Mouse (Mus musculus) midbrain, embryonic 16.5 days (tissue): ENCODE results near the gene Snx10. TPM values are rescaled to one million over a fixed set of nuclear protein-coding genes. Genes with fewer than 3 reads are reported as not detected.

Source experiments
- ATAC-seq: fragments of 200-750 bp; cut with Nextera tagmentation; 2 replicates; pipeline ENCODE4 v1.8.0; 2017; ENCODE audit warnings: moderate TSS enrichment
- H3K27ac ChIP-seq: fragments of 300-500 bp; sonication (generic); 2 replicates; pipeline ENCODE4 v1.5.1; 2014; ENCODE audit warnings: mild to moderate bottlenecking, low read length, mixed read lengths
- H3K27me3 ChIP-seq: fragments of 300-500 bp; sonication (generic); 2 replicates; pipeline ENCODE4 v1.6.1; 2014; ENCODE audit warnings: low read depth, low read length, mixed read lengths; ENCODE audit not compliant: control insufficient read depth, insufficient read depth
- H3K36me3 ChIP-seq: fragments of 300-500 bp; sonication (generic); 2 replicates; pipeline ENCODE4 v1.6.1; 2014; ENCODE audit warnings: mild to moderate bottlenecking, low read length, moderate library complexity, mixed read lengths; ENCODE audit not compliant: control insufficient read depth, insufficient read depth
- H3K4me1 ChIP-seq: fragments of 300-500 bp; sonication (generic); 2 replicates; pipeline ENCODE4 v1.6.1; 2014; ENCODE audit warnings: mild to moderate bottlenecking, low read length, mixed read lengths; ENCODE audit not compliant: control insufficient read depth, insufficient read depth
- H3K4me2 ChIP-seq: fragments of 300-500 bp; sonication (generic); 2 replicates; pipeline ENCODE4 v1.6.1; 2014; ENCODE audit warnings: mild to moderate bottlenecking, low read length, mixed read lengths
- H3K4me3 ChIP-seq: fragments of 300-500 bp; sonication (generic); 2 replicates; pipeline ENCODE4 v1.5.1; 2014; ENCODE audit warnings: low read depth, mild to moderate bottlenecking, low read length, moderate library complexity, mixed read lengths
- H3K9ac ChIP-seq: fragments of 300-500 bp; sonication (generic); 2 replicates; pipeline ENCODE4 v1.6.1; 2014; ENCODE audit warnings: low read depth, low read length, mixed read lengths
- H3K9me3 ChIP-seq: fragments of 300-500 bp; sonication (generic); replicated peaks from 2 replicates; pipeline ENCODE4 v1.6.1; 2014; ENCODE audit warnings: mild to moderate bottlenecking, low read length, mixed read lengths; ENCODE audit not compliant: control insufficient read depth, poor library complexity, severe bottlenecking
- WGBS: fragments of 180-500 bp; shearing (Covaris S2); extraction: QIAGEN DNeasy Blood & Tissue Kit; methylation state at CpG from one replicate; pipeline ENCODE4 v1.1.7; 2014; 5-methylcytosine and 5-hydroxymethylcytosine counted together
- polyA plus RNA-seq: library from polyadenylated mRNA; unstranded; fragments of >200 nt; fragmentation: Nextera tagmentation; extraction: Ambion mirVana; gene quantifications from 2 replicates; pipeline ENCODE4 v1.2.1, GENCODE M21; 2015

Gene Snx10
- polyA plus RNA-seq, 1 experiment from 2014 or later: 68.9 TPM

GRCm38 (mm10) chr6:51566771-51567680 lies 43.3 kb downstream of the Snx10 start:
- H3K4me1 ChIP-seq: no peaks in the 10 kb centered on the region
- WGBS: 60% methylated on average over 14 of the region's 14 CpGs
- H3K4me3 ChIP-seq: no peak overlapping the region
- H3K9ac ChIP-seq: peak overlapping the region; percentile 21; the same call in 1 of the 2 replicates
- no peaks in the 10 kb centered on the region for H3K27me3 ChIP-seq
- H3K9me3 ChIP-seq: no peaks in the 10 kb centered on the region
- no peak overlapping the region for H3K4me2 ChIP-seq
- no peak for ATAC-seq
- peak overlapping the region; percentile 37 for H3K27ac ChIP-seq
- no peaks in the 10 kb centered on the region for H3K36me3 ChIP-seq

- no peak overlapping the region for H3K4me2 ChIP-seq
- no peak overlapping the region for H3K9ac ChIP-seq
- H3K4me3 ChIP-seq: no peak overlapping the region
- no peaks in the 10 kb centered on the region for H3K9me3 ChIP-seq
- no peaks in the 10 kb centered on the region for H3K36me3 ChIP-seq
- ATAC-seq: no peak
- H3K27ac ChIP-seq: no peak overlapping the region
- 69% methylated on average over 8 of the region's 8 CpGs for WGBS
- no peaks in the 10 kb centered on the region for H3K27me3 ChIP-seq
- H3K4me1 ChIP-seq: no peaks in the 10 kb centered on the region
Observed at GRCm38 (mm10) chr6:51569086-51569485, 45.4 kb downstream of the Snx10 start.

GRCm38 (mm10) chr6:51573136-51573535 lies 49.4 kb downstream of the Snx10 start:
- Histone ChIP-seq H3K27ac (no peak overlapping the region), H3K36me3 (no peaks in the 10 kb centered on the region), H3K27me3 (no peaks in the 10 kb centered on the region), H3K4me1 (no peaks in the 10 kb centered on the region), H3K4me2 (no peak overlapping the region), H3K4me3 (no peak overlapping the region), H3K9ac (no peak overlapping the region), H3K9me3 (no peaks in the 10 kb centered on the region)
- ATAC-seq: no peak
- WGBS: 89% methylated on average over 4 of the region's 4 CpGs

- WGBS: 93% methylated on average over 13 of the region's 13 CpGs
- no peaks in the 10 kb centered on the region for H3K36me3 ChIP-seq
- H3K27me3 ChIP-seq: no peaks in the 10 kb centered on the region
- no peak overlapping the region for H3K4me2 ChIP-seq
- H3K4me3 ChIP-seq: no peak overlapping the region
- H3K9me3 ChIP-seq: no peaks in the 10 kb centered on the region
- H3K4me1 ChIP-seq: no peaks in the 10 kb centered on the region
- no peak for ATAC-seq
- no peak overlapping the region for H3K27ac ChIP-seq
- no peak overlapping the region for H3K9ac ChIP-seq
Observed at GRCm38 (mm10) chr6:51574132-51574531, 50.4 kb downstream of the Snx10 start.

GRCm38 (mm10) chr6:51578415-51578814 lies 54.7 kb downstream of the Snx10 start:
- ATAC-seq: no peak
- no peaks in the 10 kb centered on the region for H3K9me3 ChIP-seq
- no peaks in the 10 kb centered on the region for H3K27me3 ChIP-seq
- no peak overlapping the region for H3K27ac ChIP-seq
- no peak overlapping the region for H3K4me2 ChIP-seq
- H3K9ac ChIP-seq: no peak overlapping the region
- H3K36me3 ChIP-seq: no peaks in the 10 kb centered on the region
- H3K4me1 ChIP-seq: peaks cover 8% of the 10 kb centered on the region; the same call in 1 of the 2 replicates
- H3K4me3 ChIP-seq: no peak overlapping the region
- WGBS: 81% methylated on average over 4 of the region's 4 CpGs

- H3K36me3 ChIP-seq: no peaks in the 10 kb centered on the region
- no peak overlapping the region for H3K4me2 ChIP-seq
- H3K9ac ChIP-seq: no peak overlapping the region
- H3K4me1 ChIP-seq: peaks cover 8% of the 10 kb centered on the region; the same call in 1 of the 2 replicates
- ATAC-seq: peak; percentile 94
- H3K9me3 ChIP-seq: no peaks in the 10 kb centered on the region
- no peak overlapping the region for H3K4me3 ChIP-seq
- no peaks in the 10 kb centered on the region for H3K27me3 ChIP-seq
- 27% methylated on average over 18 of the region's 18 CpGs for WGBS
- H3K27ac ChIP-seq: peak overlapping the region; percentile 31; the same call in 1 of the 2 replicates
Observed at GRCm38 (mm10) chr6:51580040-51580680, 56.5 kb downstream of the Snx10 start.

GRCm38 (mm10) chr6:51581418-51581817 lies 57.7 kb downstream of the Snx10 start:
- ATAC-seq: no peak
- peaks cover 8% of the 10 kb centered on the region; the same call in 1 of the 2 replicates for H3K4me1 ChIP-seq
- no peaks in the 10 kb centered on the region for H3K36me3 ChIP-seq
- no peaks in the 10 kb centered on the region for H3K27me3 ChIP-seq
- no peak overlapping the region for H3K4me2 ChIP-seq
- no peak overlapping the region for H3K4me3 ChIP-seq
- WGBS: 36% methylated on average over 9 of the region's 9 CpGs
- H3K27ac ChIP-seq: no peak overlapping the region
- no peaks in the 10 kb centered on the region for H3K9me3 ChIP-seq
- no peak overlapping the region for H3K9ac ChIP-seq

- Histone ChIP-seq H3K4me3 (no peak overlapping the region), H3K9ac (no peak overlapping the region), H3K4me1 (peaks cover 8% of the 10 kb centered on the region; the same call in 1 of the 2 replicates), H3K9me3 (no peaks in the 10 kb centered on the region), H3K27me3 (no peaks in the 10 kb centered on the region), H3K27ac (no peak overlapping the region), H3K4me2 (no peak overlapping the region), H3K36me3 (no peaks in the 10 kb centered on the region)
- 80% methylated on average over 9 of the region's 9 CpGs for WGBS
- no peak for ATAC-seq
Observed at GRCm38 (mm10) chr6:51582051-51582450, 58.4 kb downstream of the Snx10 start.

- H3K9ac ChIP-seq: no peak overlapping the region
- no peak overlapping the region for H3K4me2 ChIP-seq
- no peaks in the 10 kb centered on the region for H3K36me3 ChIP-seq
- H3K9me3 ChIP-seq: no peaks in the 10 kb centered on the region
- peak; percentile 34; the same call in 1 of the 2 replicates for ATAC-seq
- no peak overlapping the region for H3K4me3 ChIP-seq
- H3K4me1 ChIP-seq: peaks cover 8% of the 10 kb centered on the region; the same call in 1 of the 2 replicates
- 19% methylated on average over 8 of the region's 8 CpGs for WGBS
- H3K27ac ChIP-seq: peak overlapping the region; percentile 44
- no peaks in the 10 kb centered on the region for H3K27me3 ChIP-seq
Observed at GRCm38 (mm10) chr6:51585980-51586379, 62.3 kb downstream of the Snx10 start.
